Mouse (Mus musculus) ES-E14 (cell line): ENCODE results near the gene Tmem104. TPM values are rescaled to one million over a fixed set of nuclear protein-coding genes. Genes with fewer than 3 reads are reported as not detected.
A peak's percentile ranks its signal among the peaks of the same experiment; 100 is the strongest.

Experiments used
- DNase-seq: peaks from one replicate; pipeline ENCODE4 v3.0.0-alpha.2; 2013; ENCODE audit warnings: low read depth, low spot score
- H3K27ac ChIP-seq: 2 replicates; pipeline ENCODE4 v1.5.1; 2012; ENCODE audit warnings: low read depth, mild to moderate bottlenecking, low read length, moderate library complexity, mixed read lengths; ENCODE audit not compliant: poor library complexity, insufficient read depth, severe bottlenecking
- H3K36me3 ChIP-seq: 2 replicates; pipeline ENCODE4 v1.6.1; 2012; ENCODE audit warnings: mild to moderate bottlenecking, low read length, moderate library complexity, mixed read lengths; ENCODE audit not compliant: control insufficient read depth, poor library complexity, insufficient read depth, severe bottlenecking
- H3K4me1 ChIP-seq, 2 experiments: fragments of 150-350 bp in 1 of 2; sonication (generic) in 1 of 2; 2 replicates each; pipeline ENCODE4 v1.6.1; 2012; ENCODE audit warnings: low read length in 2 of 2, mild to moderate bottlenecking in 1 of 2, mixed read lengths in 1 of 2; ENCODE audit not compliant: control insufficient read depth in 2 of 2, insufficient read depth in 2 of 2, poor library complexity in 1 of 2
- H3K4me3 ChIP-seq, 2 experiments: fragments of 150-350 bp in 1 of 2; sonication (generic) in 1 of 2; 2 replicates each; pipeline ENCODE4 v1.5.1; 2012; ENCODE audit warnings: low read length in 2 of 2, low read depth in 1 of 2, mild to moderate bottlenecking in 1 of 2, mixed read lengths in 1 of 2; ENCODE audit not compliant: insufficient read depth in 1 of 2, poor library complexity in 1 of 2, severe bottlenecking in 1 of 2
- H3K9ac ChIP-seq: 2 replicates; pipeline ENCODE4 v1.6.1; 2012; ENCODE audit warnings: low read depth, mild to moderate bottlenecking, low read length, mixed read lengths; ENCODE audit not compliant: poor library complexity, insufficient read depth, severe bottlenecking
- H3K9me3 ChIP-seq: fragments of 150-350 bp; sonication (generic); 2 replicates; pipeline ENCODE4 v1.6.1; 2012; ENCODE audit warnings: low read depth, mild to moderate bottlenecking, low read length; ENCODE audit not compliant: control insufficient read depth, insufficient read depth
- CHD2 ChIP-seq: IDR thresholded peaks from 2 replicates; pipeline ENCODE4 v1.6.1; 2014; ENCODE audit warnings: mild to moderate bottlenecking, low read depth, low read length, inconsistent platforms
- HCFC1 ChIP-seq: IDR thresholded peaks from 2 replicates; pipeline ENCODE4 v1.6.1; 2012; ENCODE audit warnings: low read length, inconsistent platforms, borderline replicate concordance; ENCODE audit not compliant: insufficient read depth
- MAFK ChIP-seq: IDR thresholded peaks from 2 replicates; pipeline ENCODE4 v1.6.1; 2014; ENCODE audit warnings: mild to moderate bottlenecking, low read depth, low read length, inconsistent platforms; ENCODE audit not compliant: insufficient read depth
- ZC3H11A ChIP-seq: IDR thresholded peaks from 2 replicates; pipeline ENCODE4 v1.6.1; 2012; ENCODE audit warnings: low read depth, mild to moderate bottlenecking, inconsistent platforms, low read length, borderline replicate concordance
- ZNF384 ChIP-seq: IDR thresholded peaks from 2 replicates; pipeline ENCODE4 v1.6.1; 2012; ENCODE audit warnings: low read depth, low read length, inconsistent platforms
- in situ Hi-C, 2 experiments: fragments of 600-800 bp; cut with MboI; formaldehyde crosslinking; loops; one replicate each; pipeline ENCODE4 v1.15.1; 2025; ENCODE audit warnings: low sequenced_read_pairs in 2 of 2, inconsistent platforms in 1 of 2; ENCODE audit not compliant: unreplicated experiment in 2 of 2
- total RNA-seq: library from RNA; depleted of rRNA; stranded (reverse); fragments of 300-350 nt; gene quantifications from 2 replicates; pipeline ENCODE4 v1.2.3, GENCODE M21; 2012

The Tmem104 gene
- total RNA-seq, 1 experiment: 14.7 TPM

- H3K9ac ChIP-seq: no peak overlapping the region
- TF ChIP-seq CHD2 (no peak), ZNF384 (no peak), MAFK (no peak), ZC3H11A (no peak), HCFC1 (no peak)
- H3K36me3 ChIP-seq: peaks cover 6% of the 10 kb centered on the region; the same call in 1 of the 2 replicates
- in situ Hi-C loops: loop anchor here in 1 of 2 experiments (5.0 kb wide), 1 partner anchor 70 kb away; no protein-coding TSS in a partner anchor
- no peak for DNase-seq
- H3K27ac ChIP-seq: no peak overlapping the region
- no peaks in the 10 kb centered on the region for H3K9me3 ChIP-seq
- no peak overlapping the region for H3K4me3 ChIP-seq
- H3K4me1 ChIP-seq: peaks cover 0 to 7% of the 10 kb centered on the region in 2 experiments; a peak in 1 of 4 replicates
Measured at GRCm38 (mm10) chr11:115202756-115203155, 15.5 kb downstream of the Tmem104 start.

GRCm38 (mm10) chr11:115208126-115208525 is 20.8 kb downstream of the Tmem104 start:
- TF ChIP-seq ZNF384: no peak
- TF ChIP-seq HCFC1: no peak
- no peak for TF ChIP-seq CHD2
- no peak for TF ChIP-seq MAFK
- TF ChIP-seq ZC3H11A: no peak
- Histone ChIP-seq H3K4me3 (no peak overlapping the region), H3K36me3 (peaks cover 4% of the 10 kb centered on the region; the same call in 1 of the 2 replicates), H3K4me1 (peaks cover 5 to 21% of the 10 kb centered on the region in 2 experiments), H3K9me3 (no peaks in the 10 kb centered on the region), H3K9ac (no peak overlapping the region), H3K27ac (no peak overlapping the region)
- DNase-seq: no peak
- in situ Hi-C loops: no loop called here

- no peak for DNase-seq
- no peak overlapping the region for H3K4me3 ChIP-seq
- H3K27ac ChIP-seq: no peak overlapping the region
- H3K36me3 ChIP-seq: peaks cover 4% of the 10 kb centered on the region; the same call in 1 of the 2 replicates
- in situ Hi-C loops: no loop called here
- TF ChIP-seq CHD2 (no peak), ZNF384 (no peak), ZC3H11A (no peak), MAFK (no peak), HCFC1 (no peak)
- H3K9me3 ChIP-seq: no peaks in the 10 kb centered on the region
- H3K4me1 ChIP-seq: peaks cover 5 to 21% of the 10 kb centered on the region in 2 experiments
- H3K9ac ChIP-seq: no peak overlapping the region
Measured at GRCm38 (mm10) chr11:115208776-115209732, 21.8 kb downstream of the Tmem104 start.

GRCm38 (mm10) chr11:115209958-115210357 is 22.7 kb downstream of the Tmem104 start:
- peaks cover 5 to 24% of the 10 kb centered on the region in 2 experiments for H3K4me1 ChIP-seq
- H3K27ac ChIP-seq: no peak overlapping the region
- peaks cover 4% of the 10 kb centered on the region; the same call in 1 of the 2 replicates for H3K36me3 ChIP-seq
- no peak overlapping the region for H3K4me3 ChIP-seq
- no peaks in the 10 kb centered on the region for H3K9me3 ChIP-seq
- 0 out of 2 replicates have a peak overlapping the region, but pooled peaks have one; percentile 15 for H3K9ac ChIP-seq
- no peak for TF ChIP-seq ZNF384
- no peak for TF ChIP-seq MAFK
- no peak for TF ChIP-seq HCFC1
- no peak for TF ChIP-seq CHD2
- TF ChIP-seq ZC3H11A: no peak
- no peak for DNase-seq
- in situ Hi-C loops: no loop called here
